Mouse (Mus musculus): ENCODE data around the gene Utrn.

The Utrn gene

DNA sequence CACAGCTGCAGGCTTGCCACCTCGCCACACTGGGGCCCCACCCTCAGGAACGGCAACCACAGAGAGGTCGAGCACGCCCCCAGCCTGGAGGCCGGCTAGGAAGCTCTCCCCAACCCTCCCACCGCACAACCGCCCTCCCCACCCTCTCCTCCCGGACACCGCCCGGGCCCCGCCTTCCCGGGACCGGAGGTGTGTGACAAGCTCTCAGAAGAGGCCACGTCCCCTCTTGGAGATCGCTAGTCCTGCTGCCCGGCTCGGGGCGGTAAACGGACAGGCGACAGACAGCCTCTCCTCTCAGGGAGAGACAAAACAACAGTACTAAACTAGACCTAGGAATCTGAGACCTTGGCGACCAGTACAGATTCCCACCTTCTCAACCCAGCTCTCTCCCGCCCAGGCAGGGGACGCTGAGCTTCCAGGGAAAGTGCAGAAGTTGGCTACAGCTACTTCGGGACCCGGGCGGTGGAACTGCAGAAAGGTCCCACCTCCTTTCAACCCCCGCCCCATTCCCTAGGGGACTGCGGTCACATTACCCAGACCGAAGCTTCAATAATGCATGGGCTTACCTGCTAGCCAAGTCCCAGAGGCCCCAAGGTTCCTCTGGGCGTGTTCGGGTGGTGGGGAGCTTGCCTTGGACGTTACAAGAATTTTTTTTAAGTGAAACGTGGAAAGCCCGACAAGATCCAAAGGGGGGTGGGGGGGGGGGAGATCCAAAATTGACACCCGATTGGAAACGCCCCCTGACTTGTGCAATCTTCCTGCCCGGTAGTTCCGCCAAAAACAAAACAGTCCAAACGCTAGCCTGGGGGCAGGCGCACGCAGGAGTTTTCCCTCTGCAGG, 756 bp downstream of the Utrn start:
- peak; percentile 69 to 76 for DNase-seq

DNA sequence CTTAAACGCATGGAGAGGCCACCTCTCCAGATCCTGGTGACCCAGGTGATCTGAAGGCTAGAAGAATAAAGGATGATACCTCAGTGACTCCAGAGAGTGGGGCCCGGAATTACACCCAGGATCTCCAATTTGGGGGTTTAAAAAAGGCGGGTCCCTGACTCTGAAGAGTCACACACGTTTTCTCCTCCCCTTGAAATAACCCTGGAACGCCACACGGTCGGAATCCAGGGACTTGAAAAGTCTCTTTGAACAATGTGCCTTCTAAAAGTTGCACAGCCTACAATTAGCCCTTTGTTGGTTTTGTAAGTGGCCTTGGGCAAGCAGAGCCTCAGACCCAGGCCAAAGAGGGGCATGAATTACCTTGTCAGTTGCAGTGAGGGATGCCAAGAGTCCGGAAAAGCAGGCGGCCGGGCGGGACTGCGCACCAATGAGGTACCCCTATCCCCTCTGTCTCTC, 1.4 kb downstream of the Utrn start:
- no peak for DNase-seq

DNA sequence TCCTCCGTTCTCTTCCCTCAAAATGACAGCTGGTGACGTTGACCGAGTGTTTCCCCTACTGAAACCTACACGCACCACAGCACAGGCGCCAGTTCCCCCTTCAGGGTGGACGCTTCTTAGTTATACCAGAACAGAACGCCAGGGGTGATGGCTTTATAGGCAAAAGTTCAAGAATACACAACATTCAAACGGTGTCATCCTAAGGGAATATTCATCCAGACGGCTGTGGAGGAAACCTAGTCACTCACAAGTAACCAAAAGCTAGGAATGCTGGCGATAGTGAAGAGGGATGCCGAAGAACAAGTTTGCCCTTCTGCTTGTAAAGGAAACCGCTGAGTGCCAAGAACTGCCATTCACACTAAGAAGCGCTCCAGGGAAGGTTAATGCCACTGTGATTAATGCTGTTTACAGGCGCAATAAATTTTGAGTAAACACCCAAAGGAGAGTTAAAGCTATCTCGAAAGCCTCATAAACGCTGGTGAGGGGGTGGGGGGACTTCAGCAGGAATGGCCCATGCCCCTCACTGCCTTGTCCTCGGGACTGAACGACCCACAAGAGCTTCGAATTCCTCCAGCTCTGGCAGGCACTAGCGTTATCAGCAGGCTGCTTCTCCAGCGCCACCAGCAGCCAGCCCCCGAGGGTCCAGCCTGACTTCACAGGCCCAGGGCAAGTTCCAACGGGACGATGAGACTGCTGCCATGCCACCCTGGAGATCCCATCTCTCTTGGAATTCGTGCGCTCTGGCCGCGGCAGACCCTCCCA, 2.0 kb downstream of the Utrn start:
- peak; percentile 39 to 44 for DNase-seq

DNA sequence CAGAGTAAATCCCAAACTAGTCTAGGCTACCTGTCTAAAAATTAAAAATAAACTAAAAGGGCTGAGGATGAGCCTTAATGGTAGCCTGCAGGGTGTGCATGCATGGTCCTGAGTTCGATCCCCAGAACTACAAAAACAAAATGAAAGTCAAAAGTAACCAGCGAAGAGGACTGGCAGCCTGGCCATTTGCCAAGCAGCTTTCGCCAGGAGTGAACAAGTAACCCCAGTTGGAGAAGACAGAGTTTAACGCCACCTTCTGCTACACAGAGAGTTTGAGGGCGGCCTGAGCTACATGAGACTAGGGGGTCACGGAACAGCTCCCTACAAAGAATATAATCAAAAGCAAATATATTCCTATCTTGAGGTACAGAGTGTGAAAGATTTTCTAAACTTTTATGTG, 4.0 kb downstream of the Utrn start:
- peak in 1 of 2 experiments; percentile 40 for DNase-seq

- no peak for DNase-seq
Measured at GRCm38 (mm10) chr10:12863581-12863980, 5.6 kb downstream of the Utrn start.

DNA sequence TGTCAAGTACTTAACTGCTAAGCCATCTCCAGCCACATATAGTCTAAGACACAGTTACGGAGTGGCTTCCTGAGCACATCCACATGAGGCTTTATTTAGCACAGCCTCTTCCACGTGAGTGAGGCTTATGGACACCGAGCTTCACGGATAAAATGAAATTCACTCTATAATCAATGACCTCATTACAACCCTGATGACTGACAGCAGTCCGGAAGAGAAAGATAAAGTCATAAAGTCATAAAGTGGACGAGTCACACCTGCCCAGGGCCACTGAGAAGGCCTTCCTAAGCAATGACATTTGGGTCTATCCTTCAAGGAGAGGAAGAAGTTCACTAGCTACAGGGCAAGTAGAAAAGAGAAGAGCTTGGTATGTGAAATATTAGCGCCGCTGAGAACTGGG, 7.1 kb downstream of the Utrn start:
- no peak for DNase-seq

GRCm38 (mm10) chr10:12861381-12861780, 7.8 kb downstream of the Utrn start:
- no peak for DNase-seq

- DNase-seq = no peak
Measured at GRCm38 (mm10) chr10:12860765-12861164, 8.4 kb downstream of the Utrn start.

DNA sequence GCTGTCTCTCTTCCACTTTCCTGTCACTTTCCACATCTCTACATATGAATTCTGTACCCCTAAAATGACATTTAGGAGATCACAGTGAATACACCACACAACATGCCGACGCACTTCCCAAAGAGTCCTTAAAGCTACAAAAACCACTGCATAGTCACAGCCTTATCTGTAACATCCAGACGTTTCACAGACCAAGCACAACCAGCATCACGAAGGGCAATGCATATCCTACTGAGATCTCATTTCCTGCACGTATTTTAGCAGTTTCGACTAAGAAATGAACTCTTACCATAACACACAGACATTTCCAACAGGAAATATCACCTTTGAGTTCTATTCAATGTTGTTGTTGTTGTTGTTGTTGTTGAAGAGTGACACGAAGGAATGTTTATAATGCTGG, 8.8 kb downstream of the Utrn start:
- DNase-seq = no peak

GRCm38 (mm10) chr10:12858017-12858416, 11.1 kb downstream of the Utrn start:
- DNase-seq = no peak

DNA sequence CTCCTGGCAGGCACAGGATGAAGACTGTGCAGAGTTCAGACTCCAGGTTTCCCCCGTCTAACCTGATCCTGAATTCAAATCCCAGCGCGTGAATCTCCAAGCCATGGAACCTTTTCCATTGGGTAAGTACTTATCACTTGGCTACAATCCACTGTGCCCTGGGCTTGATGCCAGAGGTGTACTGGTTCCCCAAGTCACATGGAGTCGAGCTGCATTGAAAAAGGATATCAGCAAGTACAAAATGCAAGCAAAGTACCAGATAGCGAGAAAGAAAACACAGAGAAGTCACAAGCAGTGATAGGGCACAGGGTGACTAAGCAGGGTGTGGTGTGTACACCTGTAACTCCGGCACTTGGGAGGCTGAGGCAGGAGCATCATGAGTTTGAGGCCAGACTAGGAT, 14.9 kb downstream of the Utrn start:
- DNase-seq = peak; percentile 30 to 66

DNA sequence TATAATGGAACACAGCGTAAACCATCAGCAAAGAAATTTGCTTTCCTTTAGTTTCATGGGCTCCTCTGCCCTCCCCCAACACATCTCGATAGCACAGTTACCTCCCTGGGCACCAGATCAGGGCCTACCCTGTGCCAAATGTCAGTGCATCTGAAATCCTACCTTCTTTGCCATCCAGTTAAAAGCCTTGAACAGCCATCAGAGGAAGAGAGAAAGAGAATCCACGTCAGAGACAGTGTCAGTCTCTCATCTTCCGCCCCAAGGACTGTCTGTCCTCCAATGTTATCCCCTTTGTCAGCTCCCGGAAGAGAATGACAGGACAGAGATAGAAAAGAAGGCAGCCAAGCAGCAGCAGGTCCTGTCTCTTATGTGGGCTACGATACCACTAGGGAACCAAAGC, 15.4 kb downstream of the Utrn start:
- DNase-seq = peak; percentile 21 to 55

- no peak for DNase-seq
Measured at GRCm38 (mm10) chr10:12853196-12853620, 16.0 kb downstream of the Utrn start.

DNA sequence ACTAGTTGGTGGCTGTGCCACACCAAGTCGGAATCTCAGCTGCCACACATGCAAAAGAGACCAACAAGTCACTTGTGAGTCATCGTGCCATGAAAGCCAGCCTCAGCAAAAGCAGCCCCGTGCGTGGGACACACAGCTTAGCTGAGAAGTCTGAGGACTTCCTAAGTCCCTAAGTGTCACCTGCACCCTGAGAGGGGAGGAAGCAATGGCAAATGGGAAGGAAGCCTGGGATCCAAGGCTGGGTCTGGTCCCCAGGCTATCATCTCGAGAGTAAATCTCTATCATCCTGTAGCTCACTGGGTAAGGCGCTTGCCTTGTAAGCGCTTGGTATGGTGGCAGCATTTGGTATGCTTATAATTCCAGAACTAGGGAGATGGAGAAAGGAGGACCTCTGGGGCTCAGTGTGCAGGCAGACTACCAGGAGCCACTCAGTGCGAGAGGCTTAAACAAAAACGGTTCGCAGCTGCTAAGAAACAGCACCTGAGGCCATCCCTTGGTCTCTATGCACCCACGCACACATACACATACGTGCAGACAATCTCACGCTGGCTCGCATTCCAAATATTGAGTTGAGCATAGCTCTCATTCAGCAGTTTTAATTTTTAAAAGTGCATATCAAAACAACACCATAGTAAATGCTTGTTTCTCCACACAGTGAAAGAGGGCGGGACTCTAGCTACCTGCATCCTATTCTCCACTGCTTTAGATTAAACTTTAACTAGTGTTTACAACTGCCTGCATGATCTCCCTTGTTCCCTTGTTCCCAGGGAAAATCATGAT, 16.6 kb downstream of the Utrn start:
- DNase-seq = no peak

DNA sequence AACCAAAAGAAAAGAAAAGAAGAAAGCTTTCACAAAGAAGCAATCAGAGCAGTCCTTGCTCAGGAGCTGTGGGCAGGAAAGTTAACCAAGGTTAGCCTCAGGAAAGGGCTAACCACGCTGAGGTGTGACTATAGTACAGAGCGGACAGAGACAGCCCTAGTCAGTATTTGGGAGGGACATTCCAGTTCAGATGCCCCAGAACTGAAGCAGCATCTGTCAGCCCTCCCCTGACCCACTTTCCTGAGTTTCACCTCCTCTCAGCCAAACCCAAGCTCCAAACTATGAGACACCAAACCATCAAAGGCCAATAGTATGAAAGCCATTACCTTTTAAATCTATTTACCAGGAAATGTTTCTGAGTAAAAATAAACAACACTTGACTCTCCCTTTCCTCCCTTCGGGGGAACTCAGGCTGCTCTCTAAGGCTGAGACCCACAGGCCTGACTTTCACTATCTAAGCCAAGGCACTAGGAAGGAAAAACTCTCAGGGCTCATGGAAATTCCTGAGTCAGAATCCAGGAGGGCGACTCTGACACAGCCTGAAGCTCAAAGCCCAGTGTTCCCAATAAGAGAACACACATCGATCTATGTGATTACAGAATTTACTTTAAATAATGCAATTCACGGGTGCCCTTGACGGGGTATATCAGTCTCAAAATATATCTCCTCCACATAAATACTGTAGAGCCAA, 18.2 kb downstream of the Utrn start:
- DNase-seq = no peak

GRCm38 (mm10) chr10:12848322-12849108, 20.6 kb downstream of the Utrn start:
- DNase-seq = no peak

GRCm38 (mm10) chr10:12842543-12842942, 26.6 kb downstream of the Utrn start:
- DNase-seq = no peak

- DNase-seq = no peak
Measured at GRCm38 (mm10) chr10:12841497-12841896, 27.7 kb downstream of the Utrn start.

DNA sequence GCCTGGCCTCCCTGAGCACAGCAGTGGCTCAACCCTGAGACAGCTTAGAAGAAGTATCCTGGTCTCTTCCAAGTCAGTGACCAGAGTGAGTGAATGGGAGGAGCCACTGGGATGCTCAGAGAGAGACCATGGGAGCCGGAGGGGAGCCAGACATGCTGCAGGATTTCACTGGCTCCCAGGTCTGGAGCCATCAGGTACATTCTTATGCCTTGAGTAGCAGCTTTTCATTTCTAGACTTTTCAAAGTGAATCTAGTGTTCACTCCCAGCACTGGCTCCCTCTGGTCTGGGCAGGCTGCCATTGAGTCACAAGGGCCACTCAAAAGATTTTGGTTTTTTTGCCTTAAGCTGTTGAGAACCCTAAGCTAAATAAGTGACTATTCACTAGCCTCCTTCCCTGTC, 31.5 kb downstream of the Utrn start:
- peak in 1 of 2 experiments; percentile 36 for DNase-seq

DNA sequence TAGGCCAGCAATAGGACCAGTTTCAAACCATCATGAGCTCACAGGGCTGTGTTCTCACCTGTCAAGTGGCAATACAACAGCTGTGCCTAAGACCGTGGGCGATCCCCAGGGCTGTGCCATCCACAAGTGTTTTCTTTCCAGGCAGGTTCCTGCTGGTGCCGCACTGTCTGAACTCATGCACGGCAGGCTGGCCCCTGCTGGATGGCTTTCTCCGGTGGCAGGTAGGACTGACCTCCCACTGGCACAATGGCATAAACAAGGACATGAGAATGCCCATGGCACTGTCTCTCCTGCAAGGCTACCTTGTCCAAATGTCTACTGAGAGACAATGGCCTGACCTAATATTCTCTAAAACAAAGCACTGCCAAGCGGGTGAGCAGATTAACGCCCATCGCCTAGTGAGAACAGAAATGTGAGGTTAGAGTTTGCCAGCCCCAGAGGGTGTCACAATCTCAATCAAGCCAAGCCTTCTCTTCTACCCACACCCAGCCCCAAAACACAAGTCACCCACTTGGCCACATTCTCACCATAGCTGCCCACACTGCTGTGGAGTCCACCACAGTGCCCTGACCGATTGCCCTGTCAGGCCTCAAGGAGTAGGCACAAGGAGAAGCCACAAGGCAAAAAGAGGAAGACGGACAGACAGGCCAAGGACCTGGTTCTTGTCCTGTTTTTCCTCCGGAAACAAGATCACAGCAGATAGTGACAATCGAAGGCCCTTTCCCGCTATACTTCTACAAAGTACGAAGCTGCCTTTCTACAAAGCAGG, 32.9 kb downstream of the Utrn start:
- DNase-seq = peak in 1 of 2 experiments; percentile 37

DNA sequence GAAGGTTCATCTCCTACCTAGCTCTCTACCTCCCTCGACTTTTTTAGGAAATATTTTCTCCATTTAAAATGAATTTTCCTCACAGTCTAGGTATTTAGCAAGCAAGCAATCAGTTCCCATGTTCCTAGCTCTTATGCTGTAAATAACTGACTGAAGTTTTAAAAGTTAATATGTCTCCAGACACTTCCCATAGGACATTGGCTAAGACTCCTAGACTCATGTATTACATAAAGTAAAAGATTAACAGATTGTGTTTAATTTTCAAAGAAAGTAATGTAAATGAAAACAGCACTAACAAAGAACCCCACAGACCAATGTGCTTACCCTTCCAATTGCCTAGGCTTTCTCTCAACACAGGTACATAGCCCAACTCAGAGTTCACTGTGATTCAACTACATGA, 35.0 kb downstream of the Utrn start:
- no peak for DNase-seq

Measured in cerebellum, postnatal 25 days (tissue).